Mouse (Mus musculus) embryonic fibroblast, embryonic 13.5 days (primary cell): ENCODE results near the gene Cd93. TPM values are rescaled to one million over a fixed set of nuclear protein-coding genes. Genes with fewer than 3 reads are reported as not detected.

Experiments
- H3K27ac ChIP-seq: 2 replicates; pipeline ENCODE4 v1.5.1; 2012; ENCODE audit warnings: low read length, control low read depth, inconsistent platforms; ENCODE audit not compliant: insufficient read depth
- H3K4me1 ChIP-seq: 2 replicates; pipeline ENCODE4 v1.6.1; 2011; ENCODE audit warnings: low read length; ENCODE audit not compliant: control insufficient read depth, insufficient read depth
- H3K4me3 ChIP-seq: 2 replicates; pipeline ENCODE4 v1.5.1; 2011; ENCODE audit warnings: mild to moderate bottlenecking, control low read depth, low read length; ENCODE audit not compliant: insufficient read depth
- CTCF ChIP-seq: IDR thresholded peaks from 2 replicates; pipeline ENCODE4 v1.5.1; 2011; ENCODE audit warnings: mild to moderate bottlenecking, control low read depth, low read length, moderate library complexity, borderline replicate concordance; ENCODE audit not compliant: insufficient read depth
- POLR2A ChIP-seq: IDR thresholded peaks from 2 replicates; pipeline ENCODE4 v1.6.1; 2011; ENCODE audit warnings: low read depth, mild to moderate bottlenecking, control low read depth, low read length, moderate library complexity
- polyA plus RNA-seq: library from polyadenylated mRNA; stranded (reverse); fragments of >200 nt; gene quantifications from 2 replicates; pipeline ENCODE4 v1.2.4, GENCODE M21; 2011; ENCODE audit warnings: low read depth; ENCODE audit not compliant: missing spikeins, insufficient read length

The Cd93 gene
- polyA plus RNA-seq, 1 experiment, result 1.1 TPM

GRCm38 (mm10) chr2:148425709-148426382 is 17.5 kb downstream of the Cd93 start:
- H3K4me1 ChIP-seq, result peaks cover 3% of the 10 kb centered on the region; the same call in 1 of the 2 replicates
- no peak overlapping the region for H3K4me3 ChIP-seq
- no peak overlapping the region for H3K27ac ChIP-seq
- TF ChIP-seq POLR2A, result no peak

DNA sequence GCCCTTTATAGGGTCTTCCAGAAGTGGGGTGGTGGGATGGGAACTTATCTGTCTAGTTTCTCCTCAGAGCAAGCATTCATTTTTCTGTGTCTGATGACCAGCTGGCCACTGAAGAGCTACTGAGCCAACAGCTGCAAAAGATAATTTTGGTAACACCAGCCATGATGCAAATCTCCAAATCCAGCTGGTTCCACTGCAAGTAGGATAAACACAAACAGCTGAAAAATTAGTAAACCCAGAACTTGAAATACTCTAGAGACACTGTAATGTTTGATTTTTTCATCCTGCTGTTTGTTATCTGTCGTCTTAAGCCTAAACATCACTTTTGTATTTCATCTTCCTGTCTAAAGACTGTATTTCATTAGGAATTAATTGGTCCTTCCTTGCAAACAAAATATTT is 21.7 kb downstream of the Cd93 start:
- no peak overlapping the region for H3K4me3 ChIP-seq
- TF ChIP-seq POLR2A (no peak), CTCF (no peak)
- H3K4me1 ChIP-seq, result no peaks in the 10 kb centered on the region
- H3K27ac ChIP-seq, result no peak overlapping the region

- Histone ChIP-seq H3K4me1 (no peaks in the 10 kb centered on the region), H3K27ac (no peak overlapping the region), H3K4me3 (no peak overlapping the region)
- TF ChIP-seq POLR2A, result no peak
- TF ChIP-seq CTCF, result no peak
Measured at GRCm38 (mm10) chr2:148421112-148421511, 22.3 kb downstream of the Cd93 start.

- Histone ChIP-seq H3K4me1 (no peaks in the 10 kb centered on the region), H3K27ac (no peak overlapping the region), H3K4me3 (no peak overlapping the region)
- TF ChIP-seq POLR2A (no peak), CTCF (no peak)
Measured at GRCm38 (mm10) chr2:148419776-148420175, 23.6 kb downstream of the Cd93 start.

- no peak for TF ChIP-seq CTCF
- TF ChIP-seq POLR2A, result no peak
- H3K4me1 ChIP-seq, result no peaks in the 10 kb centered on the region
- no peak overlapping the region for H3K27ac ChIP-seq
- H3K4me3 ChIP-seq, result no peak overlapping the region
Measured at GRCm38 (mm10) chr2:148419151-148419550, 24.2 kb downstream of the Cd93 start.

GRCm38 (mm10) chr2:148409821-148410220 is 33.5 kb downstream of the Cd93 start:
- Histone ChIP-seq H3K4me1 (peaks cover 5% of the 10 kb centered on the region; the same call in 1 of the 2 replicates), H3K4me3 (no peak overlapping the region), H3K27ac (no peak overlapping the region)
- no peak for TF ChIP-seq CTCF
- no peak for TF ChIP-seq POLR2A

DNA sequence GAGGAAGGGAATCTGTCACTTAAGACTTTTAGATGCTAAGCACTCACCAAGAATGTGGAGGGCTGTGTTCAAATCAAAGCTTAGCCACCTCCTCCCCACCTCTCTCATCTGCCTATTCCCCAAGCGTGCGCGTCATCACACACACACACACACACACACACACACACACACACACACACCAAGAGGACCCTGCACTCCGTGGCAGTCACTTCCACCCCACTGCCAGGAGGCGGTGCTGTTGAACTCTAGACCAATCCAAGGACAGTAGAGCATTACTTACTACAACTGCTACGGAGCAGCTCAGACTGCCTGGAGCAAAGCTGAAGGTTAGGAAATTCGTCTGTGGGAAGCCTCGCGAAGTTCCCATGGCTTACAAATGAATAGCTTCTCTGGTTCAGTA is 34.2 kb downstream of the Cd93 start:
- peaks cover 5% of the 10 kb centered on the region; the same call in 1 of the 2 replicates for H3K4me1 ChIP-seq
- TF ChIP-seq POLR2A (no peak), CTCF (peak; percentile 92)
- H3K4me3 ChIP-seq, result no peak overlapping the region
- no peak overlapping the region for H3K27ac ChIP-seq

- TF ChIP-seq POLR2A (no peak), CTCF (no peak)
- peaks cover 5% of the 10 kb centered on the region; the same call in 1 of the 2 replicates for H3K4me1 ChIP-seq
- H3K4me3 ChIP-seq, result no peak overlapping the region
- peak overlapping the region; percentile 7 for H3K27ac ChIP-seq
Measured at GRCm38 (mm10) chr2:148408761-148409120, 34.6 kb downstream of the Cd93 start.

- Histone ChIP-seq H3K27ac (peak within 1 kb of the TSS; percentile 7), H3K4me1 (peaks cover 5% of the 10 kb centered on the region; the same call in 1 of the 2 replicates), H3K4me3 (peak within 1 kb of the TSS; percentile 31)
- TF ChIP-seq POLR2A (peak; percentile 91), CTCF (no peak)
Measured at GRCm38 (mm10) chr2:148407870-148408760, 35.2 kb downstream of the Cd93 start, which contains the start of gene Thbd. Gene Thbd (minus strand): TSS chr2:148408188.

DNA sequence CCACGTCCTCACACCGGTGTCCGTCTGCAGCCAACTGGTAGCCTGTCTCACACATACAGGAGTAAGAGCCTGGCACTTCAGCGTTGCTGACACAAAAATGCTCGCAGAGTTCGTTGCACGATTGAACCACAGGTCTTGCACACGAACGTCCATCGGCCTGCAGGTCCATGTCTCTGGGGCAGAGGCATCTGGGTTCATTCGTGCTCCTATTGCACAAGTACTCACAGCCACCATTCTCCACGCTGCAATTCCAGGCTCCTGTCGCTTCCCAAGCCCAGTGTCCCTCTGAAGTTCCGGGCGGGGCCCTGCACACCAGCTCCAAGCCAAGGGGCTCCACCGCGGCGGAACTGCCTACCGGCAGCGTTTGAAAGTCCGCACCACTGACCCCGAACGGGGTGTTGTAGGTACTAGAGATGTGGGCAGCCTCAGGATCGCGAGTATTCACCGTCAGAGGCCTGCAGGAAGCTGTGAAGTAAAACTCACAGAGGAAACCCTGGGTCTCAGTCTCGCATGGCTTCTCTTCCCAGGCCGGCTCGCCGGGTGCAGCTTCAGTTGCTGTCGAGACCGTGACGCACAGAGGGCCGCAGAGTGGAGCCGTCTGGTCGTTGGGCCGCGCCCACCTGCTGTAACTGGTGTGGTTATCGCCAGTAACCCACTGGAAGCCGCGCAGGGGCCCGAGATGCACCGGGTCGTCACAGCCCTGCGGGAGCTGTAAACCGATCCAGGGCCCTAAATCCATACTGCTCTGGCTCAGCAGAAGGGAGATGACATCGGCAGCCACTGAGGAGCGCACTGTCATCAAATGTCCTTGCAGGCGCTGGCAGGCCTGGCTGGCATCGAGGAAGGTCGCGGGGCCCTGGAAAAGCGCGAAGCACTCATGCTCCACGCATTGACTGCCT is 36.1 kb downstream of the Cd93 start:
- Histone ChIP-seq H3K4me3 (peak overlapping the region; percentile 31), H3K4me1 (peaks cover 9% of the 10 kb centered on the region; the same call in 1 of the 2 replicates), H3K27ac (peak overlapping the region; percentile 7)
- no peak; the same call in 1 of the 2 replicates for TF ChIP-seq POLR2A
- TF ChIP-seq CTCF, result no peak
